Mouse (Mus musculus) mesoderm, embryonic 11.5 days (tissue): ENCODE results near the gene Hopx.

ENCODE experiments used
- DNase-seq: peaks from one replicate; pipeline ENCODE4 v3.0.0-alpha.2; 2012; ENCODE audit warnings: low read depth, low spot score

Hopx gene

GRCm38 (mm10) chr5:77132457-77133135 is 17.7 kb upstream of the Hopx start:
- no peak for DNase-seq

GRCm38 (mm10) chr5:77131879-77132278 is 17.0 kb upstream of the Hopx start:
- DNase-seq = no peak

- no peak for DNase-seq
Measured at GRCm38 (mm10) chr5:77130310-77131020, 15.5 kb upstream of the Hopx start.

- DNase-seq = no peak
Measured at GRCm38 (mm10) chr5:77129907-77130306, 15.0 kb upstream of the Hopx start.

- DNase-seq = no peak
Measured at GRCm38 (mm10) chr5:77128854-77129253, 13.9 kb upstream of the Hopx start.

GRCm38 (mm10) chr5:77126415-77126968 is 11.6 kb upstream of the Hopx start:
- DNase-seq = no peak

- DNase-seq = no peak
Measured at GRCm38 (mm10) chr5:77124817-77125283, 9.9 kb upstream of the Hopx start.

- DNase-seq = no peak
Measured at GRCm38 (mm10) chr5:77124165-77124564, 9.2 kb upstream of the Hopx start.

- no peak for DNase-seq
Measured at GRCm38 (mm10) chr5:77123597-77123996, 8.7 kb upstream of the Hopx start.

- peak; percentile 36 for DNase-seq
Measured at GRCm38 (mm10) chr5:77122254-77123192, 7.6 kb upstream of the Hopx start.

- no peak for DNase-seq
Measured at GRCm38 (mm10) chr5:77120701-77121100, 5.8 kb upstream of the Hopx start.

- no peak for DNase-seq
Measured at GRCm38 (mm10) chr5:77119475-77120422, 4.8 kb upstream of the Hopx start.

GRCm38 (mm10) chr5:77115732-77116131 is 811 bp upstream of the Hopx start:
- no peak for DNase-seq

GRCm38 (mm10) chr5:77113773-77114172 is 1.1 kb downstream of the Hopx start:
- DNase-seq = no peak

GRCm38 (mm10) chr5:77112066-77112465 is 2.9 kb downstream of the Hopx start:
- DNase-seq = no peak

GRCm38 (mm10) chr5:77109814-77110213 is 5.1 kb downstream of the Hopx start:
- no peak for DNase-seq

GRCm38 (mm10) chr5:77108806-77109205 is 6.1 kb downstream of the Hopx start:
- DNase-seq = no peak

- no peak for DNase-seq
Measured at GRCm38 (mm10) chr5:77107146-77107822, 7.6 kb downstream of the Hopx start.

- no peak for DNase-seq
Measured at GRCm38 (mm10) chr5:77102522-77103365, 12.2 kb downstream of the Hopx start.
